Mouse (Mus musculus) midbrain, embryonic 13.5 days (tissue): ENCODE measurements around the gene Rbms3. TPM values are rescaled to one million over a fixed set of nuclear protein-coding genes. Genes with fewer than 3 reads are reported as not detected.

Experiments used
- ATAC-seq: fragments of 200-750 bp; cut with Nextera tagmentation; 2 replicates; pipeline ENCODE4 v1.8.0; 2017; ENCODE audit warnings: mild to moderate bottlenecking, moderate TSS enrichment, moderate library complexity
- H3K27ac ChIP-seq: fragments of 300-500 bp; sonication (generic); 2 replicates; pipeline ENCODE4 v1.5.1; 2015; ENCODE audit warnings: inconsistent platforms, mild to moderate bottlenecking, moderate library complexity
- H3K27me3 ChIP-seq: fragments of 300-500 bp; sonication (generic); 2 replicates; pipeline ENCODE4 v1.6.1; 2015; ENCODE audit warnings: mild to moderate bottlenecking, inconsistent platforms
- H3K36me3 ChIP-seq: fragments of 300-500 bp; sonication (generic); 2 replicates; pipeline ENCODE4 v1.6.1; 2015; ENCODE audit warnings: mild to moderate bottlenecking, inconsistent platforms
- H3K4me1 ChIP-seq: fragments of 300-500 bp; sonication (generic); replicated peaks from 2 replicates; pipeline ENCODE4 v1.6.1; 2015; ENCODE audit warnings: inconsistent platforms
- H3K4me2 ChIP-seq: fragments of 300-500 bp; sonication (generic); replicated peaks from 2 replicates; pipeline ENCODE4 v1.6.1; 2015; ENCODE audit warnings: moderate library complexity, mild to moderate bottlenecking, inconsistent platforms
- H3K4me3 ChIP-seq: fragments of 300-500 bp; sonication (generic); replicated peaks from 2 replicates; pipeline ENCODE4 v1.5.1; 2015; ENCODE audit warnings: mild to moderate bottlenecking, inconsistent platforms
- H3K9ac ChIP-seq: fragments of 300-500 bp; sonication (generic); replicated peaks from 2 replicates; pipeline ENCODE4 v1.6.1; 2015; ENCODE audit warnings: mild to moderate bottlenecking, inconsistent platforms
- H3K9me3 ChIP-seq: fragments of 300-500 bp; sonication (generic); 2 replicates; pipeline ENCODE4 v1.6.1; 2016; ENCODE audit warnings: mild to moderate bottlenecking, inconsistent platforms
- WGBS: fragments of 180-500 bp; shearing (Covaris S2); methylation state at CpG from one replicate; pipeline ENCODE4 v1.1.7; 2015; 5-methylcytosine and 5-hydroxymethylcytosine counted together
- polyA plus RNA-seq: library from polyadenylated mRNA; unstranded; fragments of >200 nt; fragmentation: Nextera tagmentation; extraction: Ambion mirVana; gene quantifications from 2 replicates; pipeline ENCODE4 v1.2.1, GENCODE M21; 2015

The Rbms3 gene
- polyA plus RNA-seq, 1 experiment from 2014 or later = 30.8 TPM

GRCm38 (mm10) chr9:117041993-117042366 lies 587.7 kb downstream of the Rbms3 start:
- Histone ChIP-seq H3K4me1 (no peaks in the 10 kb centered on the region), H3K4me2 (no peak overlapping the region), H3K9ac (no peak overlapping the region), H3K36me3 (no peaks in the 10 kb centered on the region), H3K4me3 (no peak overlapping the region), H3K9me3 (no peaks in the 10 kb centered on the region), H3K27ac (no peak overlapping the region), H3K27me3 (no peaks in the 10 kb centered on the region)
- 72% methylated on average over 2 of the region's 2 CpGs for WGBS
- ATAC-seq = no peak

DNA sequence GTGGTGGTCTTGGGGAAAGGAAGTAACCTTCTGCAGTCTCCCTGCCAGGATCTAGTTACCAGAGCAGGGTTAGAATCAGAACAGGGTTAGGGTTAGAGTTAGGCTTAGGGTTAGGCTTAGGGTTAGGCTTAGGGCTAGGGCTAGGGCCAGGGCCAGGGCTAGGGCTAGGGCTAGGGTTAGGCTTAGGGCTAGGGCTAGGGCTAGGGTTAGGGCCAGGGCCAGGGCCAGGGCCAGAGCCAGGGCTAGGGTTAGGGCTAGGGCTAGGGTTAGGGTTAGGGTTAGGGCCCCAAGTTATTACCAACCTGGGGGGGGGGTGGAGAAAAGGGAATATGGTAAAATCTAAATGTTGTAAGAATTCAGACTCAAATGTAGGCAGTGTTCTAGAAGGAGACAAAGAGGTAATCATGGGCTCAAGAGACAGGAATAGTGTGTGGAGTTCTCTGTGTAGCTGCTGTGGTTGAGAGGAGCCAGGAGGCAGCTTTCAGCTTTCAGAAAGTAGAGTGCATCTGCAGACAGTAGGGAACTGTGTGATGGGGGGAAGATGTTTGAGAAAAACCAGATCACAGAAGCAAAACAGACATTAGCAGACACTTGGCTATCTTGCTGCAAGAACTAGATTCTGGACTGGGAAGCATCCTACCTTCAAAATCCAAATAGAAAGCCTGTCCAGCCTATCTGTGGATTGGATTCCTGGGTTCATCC lies 588.3 kb downstream of the Rbms3 start:
- Histone ChIP-seq H3K27me3 (no peaks in the 10 kb centered on the region), H3K9ac (no peak overlapping the region), H3K4me2 (no peak overlapping the region), H3K4me1 (no peaks in the 10 kb centered on the region), H3K9me3 (no peaks in the 10 kb centered on the region), H3K4me3 (no peak overlapping the region), H3K27ac (no peak overlapping the region), H3K36me3 (no peaks in the 10 kb centered on the region)
- ATAC-seq = no peak

GRCm38 (mm10) chr9:117039941-117040453 lies 589.7 kb downstream of the Rbms3 start:
- Histone ChIP-seq H3K36me3 (no peaks in the 10 kb centered on the region), H3K4me3 (no peak overlapping the region), H3K9me3 (no peaks in the 10 kb centered on the region), H3K27ac (no peak overlapping the region), H3K9ac (no peak overlapping the region), H3K4me1 (no peaks in the 10 kb centered on the region), H3K27me3 (no peaks in the 10 kb centered on the region), H3K4me2 (no peak overlapping the region)
- no peak for ATAC-seq
- WGBS = 81% methylated on average over 6 of the region's 6 CpGs

GRCm38 (mm10) chr9:117032690-117033089 lies 597.0 kb downstream of the Rbms3 start:
- Histone ChIP-seq H3K36me3 (no peaks in the 10 kb centered on the region), H3K9ac (no peak overlapping the region), H3K27me3 (no peaks in the 10 kb centered on the region), H3K9me3 (no peaks in the 10 kb centered on the region), H3K4me2 (no peak overlapping the region), H3K4me1 (no peaks in the 10 kb centered on the region), H3K4me3 (no peak overlapping the region), H3K27ac (no peak overlapping the region)
- 87% methylated on average over 1 of the region's 1 CpGs for WGBS
- ATAC-seq = no peak

DNA sequence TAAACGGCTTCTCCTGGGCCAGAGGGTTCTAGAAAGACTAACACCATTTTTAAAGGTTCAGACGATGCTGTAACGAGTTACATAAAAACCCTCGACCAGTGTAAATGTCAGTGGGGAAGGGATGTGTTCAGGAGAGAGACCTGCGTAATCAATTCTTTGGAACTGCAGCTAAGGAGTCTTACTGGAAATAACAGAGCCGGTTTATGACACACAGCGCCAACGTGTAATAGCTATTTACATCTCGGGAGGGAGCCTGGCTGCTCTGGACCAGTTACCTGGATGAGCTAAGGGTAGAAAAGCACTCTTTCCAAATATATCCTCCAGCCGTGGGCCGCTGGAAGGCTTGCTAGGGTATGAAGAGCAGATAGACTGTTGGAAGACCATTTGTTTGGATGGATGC lies 598.5 kb downstream of the Rbms3 start:
- Histone ChIP-seq H3K4me2 (no peak overlapping the region), H3K9ac (no peak overlapping the region), H3K4me3 (no peak overlapping the region), H3K27ac (peak overlapping the region; percentile 25; the same call in 1 of the 2 replicates), H3K4me1 (no peaks in the 10 kb centered on the region), H3K36me3 (no peaks in the 10 kb centered on the region), H3K27me3 (no peaks in the 10 kb centered on the region), H3K9me3 (no peaks in the 10 kb centered on the region)
- no peak for ATAC-seq
- 76% methylated on average over 11 of the region's 11 CpGs for WGBS

- ATAC-seq = no peak
- Histone ChIP-seq H3K9me3 (no peaks in the 10 kb centered on the region), H3K4me1 (no peaks in the 10 kb centered on the region), H3K27ac (peak overlapping the region; percentile 25; the same call in 1 of the 2 replicates), H3K4me3 (no peak overlapping the region), H3K36me3 (no peaks in the 10 kb centered on the region), H3K4me2 (no peak overlapping the region), H3K27me3 (no peaks in the 10 kb centered on the region), H3K9ac (no peak overlapping the region)
- 54% methylated on average over 6 of the region's 6 CpGs for WGBS
These were observed 598.9 kb downstream of the Rbms3 start for GRCm38 (mm10) chr9:117030837-117031236.

DNA sequence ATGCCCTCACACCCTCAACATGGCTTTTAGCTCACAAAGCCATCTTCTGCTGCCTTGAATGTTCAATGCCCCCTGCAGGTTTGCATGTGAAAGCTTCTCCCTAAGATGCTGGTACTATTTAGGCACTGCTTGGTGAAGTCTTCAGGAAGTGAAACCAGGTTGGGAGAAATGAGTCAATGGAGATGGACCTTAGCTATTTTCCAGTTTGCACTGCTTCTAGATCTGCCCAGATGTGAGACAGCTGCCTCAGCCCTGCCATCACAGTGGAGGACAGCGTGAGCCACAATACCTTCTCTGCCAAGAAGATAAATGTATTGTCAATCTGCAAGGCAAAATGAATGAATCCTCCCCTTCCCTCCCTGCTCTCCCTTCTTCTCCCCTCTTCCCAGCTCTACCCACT lies 599.8 kb downstream of the Rbms3 start:
- Histone ChIP-seq H3K27ac (no peak overlapping the region), H3K4me3 (no peak overlapping the region), H3K9me3 (no peaks in the 10 kb centered on the region), H3K9ac (no peak overlapping the region), H3K36me3 (no peaks in the 10 kb centered on the region), H3K4me1 (no peaks in the 10 kb centered on the region), H3K27me3 (no peaks in the 10 kb centered on the region), H3K4me2 (no peak overlapping the region)
- no peak for ATAC-seq
- WGBS = 88% methylated on average over 1 of the region's 1 CpGs

DNA sequence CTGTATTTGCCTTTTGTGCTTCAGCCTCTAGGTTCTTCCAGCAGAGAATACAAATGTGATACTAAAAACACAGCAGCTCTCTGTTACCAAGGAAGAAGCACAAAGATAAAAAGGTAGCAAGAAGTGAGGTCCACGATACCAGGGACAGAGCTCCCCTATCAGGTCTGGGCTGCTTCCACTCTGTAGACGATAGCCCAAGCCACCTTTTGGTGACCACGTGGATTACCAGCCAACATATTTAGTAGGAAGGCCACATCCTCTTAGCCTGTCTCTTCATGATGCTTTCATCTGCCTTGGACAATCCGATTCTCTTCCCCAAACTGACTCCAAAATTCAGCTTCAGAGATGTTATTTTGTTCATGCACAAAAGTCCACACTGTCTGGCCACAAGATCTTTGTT lies 601.1 kb downstream of the Rbms3 start:
- no peaks in the 10 kb centered on the region for H3K9me3 ChIP-seq
- no peak overlapping the region for H3K4me2 ChIP-seq
- no peak overlapping the region for H3K9ac ChIP-seq
- H3K4me1 ChIP-seq = no peaks in the 10 kb centered on the region
- no peaks in the 10 kb centered on the region for H3K27me3 ChIP-seq
- no peaks in the 10 kb centered on the region for H3K36me3 ChIP-seq
- no peak overlapping the region for H3K27ac ChIP-seq
- ATAC-seq = no peak
- WGBS = 88% methylated on average over 4 of the region's 4 CpGs
- no peak overlapping the region for H3K4me3 ChIP-seq

- Histone ChIP-seq H3K4me1 (peaks cover 13% of the 10 kb centered on the region), H3K36me3 (no peaks in the 10 kb centered on the region), H3K4me2 (no peak overlapping the region), H3K9me3 (no peaks in the 10 kb centered on the region), H3K4me3 (no peak overlapping the region), H3K27me3 (no peaks in the 10 kb centered on the region), H3K27ac (no peak overlapping the region), H3K9ac (no peak overlapping the region)
- WGBS = 91% methylated on average over 6 of the region's 6 CpGs
- ATAC-seq = no peak
These were observed 607.6 kb downstream of the Rbms3 start for GRCm38 (mm10) chr9:117022086-117022485.

DNA sequence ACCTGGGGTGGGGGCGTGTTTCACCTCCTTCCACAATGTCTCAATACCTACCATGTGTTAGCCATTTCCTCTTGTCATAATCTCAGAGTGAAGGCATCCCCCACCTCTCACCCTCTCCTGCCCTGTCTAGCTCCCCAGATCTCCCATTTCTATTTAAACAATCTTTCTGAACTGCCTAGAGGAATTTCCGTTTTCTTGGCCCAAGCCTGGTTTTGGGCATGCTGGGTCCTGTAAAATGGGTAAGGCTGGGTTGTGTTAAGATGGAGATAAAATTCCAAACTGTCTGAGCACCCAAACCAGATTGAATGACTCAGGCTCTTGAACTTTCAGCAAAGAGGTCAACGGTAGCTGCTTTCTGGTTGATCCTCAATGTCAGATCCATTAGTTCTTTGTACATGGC lies 608.2 kb downstream of the Rbms3 start:
- no peaks in the 10 kb centered on the region for H3K36me3 ChIP-seq
- H3K4me2 ChIP-seq = no peak overlapping the region
- H3K9ac ChIP-seq = no peak overlapping the region
- no peak for ATAC-seq
- H3K27me3 ChIP-seq = no peaks in the 10 kb centered on the region
- H3K4me3 ChIP-seq = no peak overlapping the region
- 92% methylated on average over 3 of the region's 3 CpGs for WGBS
- no peak overlapping the region for H3K27ac ChIP-seq
- H3K9me3 ChIP-seq = no peaks in the 10 kb centered on the region
- H3K4me1 ChIP-seq = peaks cover 13% of the 10 kb centered on the region

DNA sequence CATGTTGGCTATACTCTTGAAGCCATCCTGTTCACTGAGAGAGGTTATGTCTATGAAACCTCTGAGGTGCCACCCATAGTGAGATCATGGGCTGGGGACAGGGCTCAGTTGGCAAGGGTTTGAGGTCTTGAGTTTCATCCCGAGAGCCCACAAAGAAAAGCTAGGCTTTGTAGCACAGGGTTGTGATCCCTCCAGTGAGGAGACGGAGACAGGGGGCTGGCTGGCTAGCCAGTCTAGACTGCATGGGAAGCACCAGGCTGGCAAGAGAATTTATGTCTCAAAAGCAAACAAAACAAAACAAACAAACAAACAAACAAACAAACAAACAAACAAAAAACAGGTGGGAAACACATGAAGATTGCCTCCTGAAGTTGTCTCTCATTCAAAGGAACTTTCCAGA lies 609.5 kb downstream of the Rbms3 start:
- no peak overlapping the region for H3K27ac ChIP-seq
- H3K4me3 ChIP-seq = no peak overlapping the region
- H3K9me3 ChIP-seq = no peaks in the 10 kb centered on the region
- WGBS = 90% methylated on average over 2 of the region's 2 CpGs
- H3K36me3 ChIP-seq = no peaks in the 10 kb centered on the region
- H3K9ac ChIP-seq = no peak overlapping the region
- no peak for ATAC-seq
- no peaks in the 10 kb centered on the region for H3K27me3 ChIP-seq
- H3K4me2 ChIP-seq = no peak overlapping the region
- H3K4me1 ChIP-seq = peaks cover 13% of the 10 kb centered on the region

DNA sequence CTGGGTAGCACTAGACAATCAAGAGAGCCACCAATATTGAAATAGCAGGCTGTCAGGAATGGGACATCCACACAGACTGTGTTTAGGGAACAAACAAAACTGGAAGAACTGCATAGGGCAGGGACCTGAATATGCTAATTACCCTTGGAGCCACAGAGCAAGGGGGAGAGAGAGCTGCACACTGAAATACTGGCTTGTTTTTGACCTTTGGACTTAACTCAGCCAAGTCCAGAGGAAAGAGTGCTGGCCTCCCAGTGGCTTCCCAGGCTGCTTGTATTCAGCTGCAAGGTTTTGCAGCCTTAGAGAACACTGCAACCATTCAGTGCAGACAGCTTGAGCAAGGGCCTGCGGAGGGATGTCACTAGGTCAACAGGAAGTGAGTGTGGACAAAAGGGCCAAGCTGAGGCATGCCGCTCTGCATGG lies 611.0 kb downstream of the Rbms3 start:
- 25% methylated on average over 2 of the region's 2 CpGs for WGBS
- no peak overlapping the region for H3K4me3 ChIP-seq
- H3K27ac ChIP-seq = peak overlapping the region; percentile 37; the same call in 1 of the 2 replicates
- ATAC-seq = no peak
- peaks cover 13% of the 10 kb centered on the region for H3K4me1 ChIP-seq
- no peak overlapping the region for H3K4me2 ChIP-seq
- H3K9me3 ChIP-seq = no peaks in the 10 kb centered on the region
- H3K27me3 ChIP-seq = no peaks in the 10 kb centered on the region
- H3K36me3 ChIP-seq = no peaks in the 10 kb centered on the region
- H3K9ac ChIP-seq = 0 out of 2 replicates have a peak overlapping the region, but pooled peaks have one; percentile 21

- H3K4me3 ChIP-seq = no peak overlapping the region
- ATAC-seq = peak; percentile 9; the same call in 1 of the 2 replicates
- H3K27ac ChIP-seq = peak overlapping the region; percentile 37; the same call in 1 of the 2 replicates
- H3K36me3 ChIP-seq = no peaks in the 10 kb centered on the region
- 0 out of 2 replicates have a peak overlapping the region, but pooled peaks have one; percentile 21 for H3K9ac ChIP-seq
- peaks cover 13% of the 10 kb centered on the region for H3K4me1 ChIP-seq
- no peak overlapping the region for H3K4me2 ChIP-seq
- no peaks in the 10 kb centered on the region for H3K27me3 ChIP-seq
- WGBS = 50% methylated on average over 12 of the region's 12 CpGs
- no peaks in the 10 kb centered on the region for H3K9me3 ChIP-seq
These were observed 611.4 kb downstream of the Rbms3 start for GRCm38 (mm10) chr9:117018301-117018700.
